Mouse (Mus musculus): ENCODE data around the gene Maml1. TPM values are rescaled to one million over a fixed set of nuclear protein-coding genes. Genes with fewer than 3 reads are reported as not detected.

Gene Maml1
- total RNA-seq, 2 experiments from 2014 or later, result 8.8 to 8.9 TPM

GRCm38 (mm10) chr11:50286428-50286827 lies 5.7 kb downstream of the Maml1 start:
- no peak for DNase-seq (ENCODE audit: low spot score in 2 of 2)
- intact Hi-C loops (cut with DNase I), result no loop called here

- DNase-seq (ENCODE audit: low spot score in 2 of 2), result no peak
- intact Hi-C loops (cut with DNase I), result no loop called here
These were observed 6.4 kb downstream of the Maml1 start for GRCm38 (mm10) chr11:50285696-50286095.

- intact Hi-C loops (cut with DNase I), result no loop called here
- DNase-seq (ENCODE audit: low spot score in 2 of 2), result no peak
These were observed 6.8 kb downstream of the Maml1 start for GRCm38 (mm10) chr11:50285263-50285662.

- intact Hi-C loops (cut with DNase I), result no loop called here
These were observed 12.1 kb downstream of the Maml1 start for GRCm38 (mm10) chr11:50280053-50280452.

GRCm38 (mm10) chr11:50279005-50279404 lies 13.1 kb downstream of the Maml1 start:
- no peak for DNase-seq (ENCODE audit: low spot score in 2 of 2)

More at GRCm38 (mm10) chr11:50280053-50280452, 12.1 kb downstream of the Maml1 start:
- no peak for DNase-seq (ENCODE audit: low spot score in 2 of 2)

GRCm38 (mm10) chr11:50277706-50278105 lies 14.4 kb downstream of the Maml1 start:
- intact Hi-C loops (cut with DNase I), result no loop called here
- DNase-seq (ENCODE audit: low spot score in 2 of 2), result no peak

More at GRCm38 (mm10) chr11:50279005-50279404, 13.1 kb downstream of the Maml1 start:
- intact Hi-C loops (cut with DNase I), result no loop called here

- intact Hi-C loops (cut with DNase I), result no loop called here
- DNase-seq (ENCODE audit: low spot score in 2 of 2), result no peak
These were observed 15.1 kb downstream of the Maml1 start for GRCm38 (mm10) chr11:50277025-50277424.

GRCm38 (mm10) chr11:50275568-50276151 lies 16.5 kb downstream of the Maml1 start:
- DNase-seq (ENCODE audit: low spot score in 2 of 2), result peak in 1 of 2 experiments; percentile 41
- intact Hi-C loops (cut with DNase I), result no loop called here

- intact Hi-C loops (cut with DNase I), result no loop called here
These were observed 17.0 kb downstream of the Maml1 start for GRCm38 (mm10) chr11:50275077-50275476.

GRCm38 (mm10) chr11:50272819-50273218 lies 19.3 kb downstream of the Maml1 start:
- intact Hi-C loops (cut with DNase I), result no loop called here
- DNase-seq (ENCODE audit: low spot score in 2 of 2), result no peak

More at GRCm38 (mm10) chr11:50275077-50275476, 17.0 kb downstream of the Maml1 start:
- no peak for DNase-seq (ENCODE audit: low spot score in 2 of 2)

- intact Hi-C loops (cut with DNase I), result no loop called here
- no peak for DNase-seq (ENCODE audit: low spot score in 2 of 2)
These were observed 22.2 kb downstream of the Maml1 start for GRCm38 (mm10) chr11:50269885-50270284.

GRCm38 (mm10) chr11:50269163-50269562 lies 22.9 kb downstream of the Maml1 start:
- DNase-seq (ENCODE audit: low spot score in 2 of 2), result no peak
- intact Hi-C loops (cut with DNase I), result no loop called here

- DNase-seq (ENCODE audit: low spot score in 2 of 2), result no peak
- intact Hi-C loops (cut with DNase I), result no loop called here
These were observed 25.1 kb downstream of the Maml1 start for GRCm38 (mm10) chr11:50266997-50267396.

GRCm38 (mm10) chr11:50265931-50266330 lies 26.2 kb downstream of the Maml1 start:
- no peak for DNase-seq (ENCODE audit: low spot score in 2 of 2)
- intact Hi-C loops (cut with DNase I), result no loop called here

- intact Hi-C loops (cut with DNase I), result no loop called here
- no peak for DNase-seq (ENCODE audit: low spot score in 2 of 2)
These were observed 28.9 kb downstream of the Maml1 start for GRCm38 (mm10) chr11:50263198-50263597.

GRCm38 (mm10) chr11:50262020-50262419 lies 30.1 kb downstream of the Maml1 start:
- DNase-seq (ENCODE audit: low spot score in 2 of 2), result peak in 1 of 2 experiments; percentile 37
- intact Hi-C loops (cut with DNase I), result no loop called here

GRCm38 (mm10) chr11:50258310-50258709 lies 33.8 kb downstream of the Maml1 start:
- peak in 1 of 2 experiments; percentile 33 for DNase-seq (ENCODE audit: low spot score in 2 of 2)
- intact Hi-C loops (cut with DNase I), result no loop called here

GRCm38 (mm10) chr11:50256615-50257014 lies 35.5 kb downstream of the Maml1 start:
- DNase-seq (ENCODE audit: low spot score in 2 of 2), result no peak
- intact Hi-C loops (cut with DNase I), result no loop called here

- intact Hi-C loops (cut with DNase I), result no loop called here
- DNase-seq (ENCODE audit: low spot score in 2 of 2), result peak; percentile 84 to 94
These were observed 38.0 kb downstream of the Maml1 start for GRCm38 (mm10) chr11:50254010-50254580.

GRCm38 (mm10) chr11:50253393-50253792 lies 38.7 kb downstream of the Maml1 start:
- peak in 1 of 2 experiments; percentile 49 for DNase-seq (ENCODE audit: low spot score in 2 of 2)
- intact Hi-C loops (cut with DNase I), result no loop called here

- intact Hi-C loops (cut with DNase I), result no loop called here
- no peak for DNase-seq (ENCODE audit: low spot score in 2 of 2)
These were observed 39.3 kb downstream of the Maml1 start for GRCm38 (mm10) chr11:50252684-50253265.
